Mouse (Mus musculus): Measurements from ENCODE around the gene Copb1. TPM values are rescaled to one million over a fixed set of nuclear protein-coding genes. Genes with fewer than 3 reads are reported as not detected.
A peak's percentile ranks its signal among the peaks of the same experiment; 100 is the strongest.

Gene Copb1
- polyA plus RNA-seq, 1 experiment from 2014 or later: 49.5 TPM

DNA sequence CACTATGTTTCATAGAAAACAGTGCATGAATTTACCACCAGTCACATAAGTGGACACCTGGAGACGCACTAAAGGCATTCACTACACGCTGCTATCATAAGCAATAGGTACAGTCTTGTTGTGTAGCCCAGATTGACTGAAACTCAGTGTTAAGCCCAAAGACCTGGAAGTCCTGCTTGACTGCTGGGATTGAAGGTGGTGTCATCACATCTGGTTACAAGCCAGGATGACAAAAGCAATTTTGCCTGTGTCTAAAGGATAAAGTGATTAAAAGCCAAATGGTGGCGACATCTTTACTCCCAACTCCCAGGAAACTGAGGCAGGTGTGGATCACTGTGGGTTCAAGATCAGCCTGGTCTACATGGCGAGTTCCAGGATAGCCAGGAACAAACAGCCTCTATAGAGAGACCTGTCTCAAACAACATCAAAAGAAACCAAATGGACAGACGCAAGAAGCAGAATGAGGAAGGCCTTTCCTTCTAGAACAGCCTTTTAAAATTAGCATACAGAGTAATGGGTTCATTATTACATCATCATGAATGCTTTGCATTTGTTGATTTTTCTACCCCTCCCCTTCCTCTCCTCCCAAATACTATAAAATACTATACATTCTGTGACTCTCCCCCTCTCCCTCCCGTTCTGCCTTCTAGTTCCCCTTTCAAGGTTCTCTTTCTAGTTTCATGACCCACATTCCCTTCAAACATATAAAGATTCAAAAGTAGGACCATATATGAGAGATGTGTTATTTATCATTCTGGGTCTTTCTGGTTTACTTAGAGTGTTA is 61.0 kb downstream of the Copb1 start:
- H3K4me3 ChIP-seq (ENCODE audit: low read depth, low read length): no peak overlapping the region
- no peak overlapping the region for H3K27ac ChIP-seq (ENCODE audit: low read length)
- no peak overlapping the region for H3K9ac ChIP-seq (ENCODE audit: low read depth, low read length)
- no peaks in the 10 kb centered on the region for H3K4me1 ChIP-seq (ENCODE audit: control insufficient read depth, low read depth, low read length)
- H3K36me3 ChIP-seq (ENCODE audit: control insufficient read depth, insufficient read depth): no peaks in the 10 kb centered on the region
- WGBS (ENCODE audit: insufficient replicate concordance): 53% methylated on average over 6 of the region's 6 CpGs
- H3K4me2 ChIP-seq (ENCODE audit: low read depth, low read length): no peak overlapping the region
- no peaks in the 10 kb centered on the region for H3K27me3 ChIP-seq (ENCODE audit: control insufficient read depth, insufficient read depth, low read depth, low read length)
- no peak for ATAC-seq (ENCODE audit: low read depth)
- H3K9me3 ChIP-seq (replicated peaks; ENCODE audit: control insufficient read depth, low read length): no peaks in the 10 kb centered on the region

DNA sequence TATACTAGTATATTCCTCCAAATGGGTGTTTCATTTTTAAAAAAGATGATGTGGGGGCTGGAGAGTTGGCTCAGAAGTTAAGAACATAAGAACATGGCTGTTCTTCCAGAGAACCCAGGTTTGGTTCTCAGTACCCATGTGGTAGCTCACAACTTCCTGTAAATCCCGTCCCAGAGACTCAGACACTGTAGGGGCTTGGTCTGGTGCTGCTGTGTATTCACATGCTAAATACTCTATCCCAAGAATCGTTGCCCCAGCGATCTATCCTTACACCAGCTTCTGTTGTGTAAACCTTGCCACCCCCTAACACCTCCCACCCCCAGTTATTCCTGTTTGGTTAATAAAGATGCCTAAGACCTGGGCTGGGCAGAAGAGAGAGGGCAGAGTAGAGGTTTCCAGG is 61.9 kb downstream of the Copb1 start:
- no peaks in the 10 kb centered on the region for H3K4me1 ChIP-seq (ENCODE audit: control insufficient read depth, low read depth, low read length)
- no peaks in the 10 kb centered on the region for H3K9me3 ChIP-seq (replicated peaks; ENCODE audit: control insufficient read depth, low read length)
- H3K4me3 ChIP-seq (ENCODE audit: low read depth, low read length): no peak overlapping the region
- no peak overlapping the region for H3K4me2 ChIP-seq (ENCODE audit: low read depth, low read length)
- no peak overlapping the region for H3K9ac ChIP-seq (ENCODE audit: low read depth, low read length)
- ATAC-seq (ENCODE audit: low read depth): no peak
- H3K27ac ChIP-seq (ENCODE audit: low read length): no peak overlapping the region
- no peaks in the 10 kb centered on the region for H3K27me3 ChIP-seq (ENCODE audit: control insufficient read depth, insufficient read depth, low read depth, low read length)
- WGBS (ENCODE audit: insufficient replicate concordance): 47% methylated on average over 3 of the region's 3 CpGs
- no peaks in the 10 kb centered on the region for H3K36me3 ChIP-seq (ENCODE audit: control insufficient read depth, insufficient read depth)

DNA sequence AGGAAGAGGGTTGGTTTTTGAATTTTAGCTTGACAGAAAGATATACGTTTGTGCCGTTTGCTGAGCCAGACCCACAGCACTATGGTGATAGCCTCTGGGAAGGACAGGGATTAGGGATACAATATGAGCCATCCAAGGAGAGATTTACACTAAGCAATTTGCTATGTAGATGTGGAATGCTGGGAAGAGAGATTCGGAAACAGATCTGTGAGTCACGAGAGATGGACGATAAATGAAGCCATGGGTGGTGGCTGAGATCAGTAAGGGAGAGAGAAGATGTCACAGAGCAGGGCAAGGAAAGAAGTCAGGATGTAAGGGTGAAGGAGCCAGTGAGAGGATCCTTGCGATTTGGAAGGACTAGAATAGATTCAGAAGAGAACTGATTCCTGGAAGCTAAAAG is 71.1 kb downstream of the Copb1 start:
- Histone ChIP-seq H3K9ac (ENCODE audit: low read depth, low read length) (no peak overlapping the region), H3K27me3 (ENCODE audit: control insufficient read depth, insufficient read depth, low read depth, low read length) (no peaks in the 10 kb centered on the region), H3K4me2 (ENCODE audit: low read depth, low read length) (no peak overlapping the region), H3K36me3 (ENCODE audit: control insufficient read depth, insufficient read depth) (no peaks in the 10 kb centered on the region), H3K27ac (ENCODE audit: low read length) (no peak overlapping the region), H3K4me3 (ENCODE audit: low read depth, low read length) (no peak overlapping the region), H3K4me1 (ENCODE audit: control insufficient read depth, low read depth, low read length) (no peaks in the 10 kb centered on the region; the same call in 1 of the 2 replicates), H3K9me3 (replicated peaks; ENCODE audit: control insufficient read depth, low read length) (no peaks in the 10 kb centered on the region)
- ATAC-seq (ENCODE audit: low read depth): no peak
- WGBS (ENCODE audit: insufficient replicate concordance): 58% methylated on average over 6 of the region's 6 CpGs

DNA sequence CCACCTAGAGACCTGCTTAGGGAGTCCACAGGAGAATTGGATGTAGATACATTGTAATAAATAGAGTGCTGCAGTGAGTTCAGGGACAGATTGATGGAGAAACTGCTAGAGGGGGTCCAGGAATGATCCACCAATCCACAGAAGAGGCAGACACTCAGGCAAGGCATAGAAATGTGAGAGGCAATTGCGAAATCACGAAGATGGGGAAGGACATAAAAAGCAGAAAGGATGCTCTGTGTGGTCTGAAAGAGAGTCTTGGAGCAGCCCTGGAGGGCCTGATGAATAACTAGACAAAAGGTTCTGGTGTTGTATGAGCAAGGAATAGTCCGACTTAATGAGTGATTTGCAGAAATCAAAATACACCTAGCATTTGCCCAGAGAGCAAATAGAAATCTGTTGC is 71.8 kb downstream of the Copb1 start:
- no peak for ATAC-seq (ENCODE audit: low read depth)
- Histone ChIP-seq H3K4me1 (ENCODE audit: control insufficient read depth, low read depth, low read length) (no peaks in the 10 kb centered on the region; the same call in 1 of the 2 replicates), H3K4me3 (ENCODE audit: low read depth, low read length) (no peak overlapping the region), H3K27me3 (ENCODE audit: control insufficient read depth, insufficient read depth, low read depth, low read length) (no peaks in the 10 kb centered on the region), H3K9me3 (replicated peaks; ENCODE audit: control insufficient read depth, low read length) (no peaks in the 10 kb centered on the region), H3K27ac (ENCODE audit: low read length) (no peak overlapping the region), H3K9ac (ENCODE audit: low read depth, low read length) (no peak overlapping the region), H3K36me3 (ENCODE audit: control insufficient read depth, insufficient read depth) (no peaks in the 10 kb centered on the region), H3K4me2 (ENCODE audit: low read depth, low read length) (no peak overlapping the region)
- 69% methylated on average over 3 of the region's 3 CpGs for WGBS (ENCODE audit: insufficient replicate concordance)

DNA sequence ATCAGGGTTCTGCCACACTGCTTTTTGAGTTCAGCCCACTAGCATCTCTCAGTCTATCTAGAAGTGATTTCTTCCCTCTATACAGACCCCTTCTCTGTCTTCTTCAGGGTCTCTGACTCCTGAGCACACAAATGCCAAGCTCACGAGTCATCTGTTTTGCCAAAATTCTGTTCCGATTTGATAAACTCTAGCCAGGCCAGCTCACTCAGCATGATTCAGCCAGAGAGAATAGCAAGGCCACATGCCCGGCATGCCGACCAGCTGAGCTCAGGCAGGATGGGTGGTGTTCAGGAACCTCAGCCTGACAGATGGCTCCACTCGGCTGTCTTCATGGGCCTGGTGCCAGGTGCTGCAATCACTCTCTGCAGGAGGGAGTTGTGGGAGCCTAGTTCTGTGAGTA is 73.1 kb downstream of the Copb1 start:
- no peaks in the 10 kb centered on the region for H3K27me3 ChIP-seq (ENCODE audit: control insufficient read depth, insufficient read depth, low read depth, low read length)
- 35% methylated on average over 5 of the region's 5 CpGs for WGBS (ENCODE audit: insufficient replicate concordance)
- ATAC-seq (ENCODE audit: low read depth): no peak
- H3K9me3 ChIP-seq (replicated peaks; ENCODE audit: control insufficient read depth, low read length): no peaks in the 10 kb centered on the region
- H3K27ac ChIP-seq (ENCODE audit: low read length): no peak overlapping the region
- no peak overlapping the region for H3K9ac ChIP-seq (ENCODE audit: low read depth, low read length)
- no peaks in the 10 kb centered on the region; the same call in 1 of the 2 replicates for H3K4me1 ChIP-seq (ENCODE audit: control insufficient read depth, low read depth, low read length)
- H3K36me3 ChIP-seq (ENCODE audit: control insufficient read depth, insufficient read depth): no peaks in the 10 kb centered on the region
- H3K4me3 ChIP-seq (ENCODE audit: low read depth, low read length): no peak overlapping the region
- H3K4me2 ChIP-seq (ENCODE audit: low read depth, low read length): no peak overlapping the region

DNA sequence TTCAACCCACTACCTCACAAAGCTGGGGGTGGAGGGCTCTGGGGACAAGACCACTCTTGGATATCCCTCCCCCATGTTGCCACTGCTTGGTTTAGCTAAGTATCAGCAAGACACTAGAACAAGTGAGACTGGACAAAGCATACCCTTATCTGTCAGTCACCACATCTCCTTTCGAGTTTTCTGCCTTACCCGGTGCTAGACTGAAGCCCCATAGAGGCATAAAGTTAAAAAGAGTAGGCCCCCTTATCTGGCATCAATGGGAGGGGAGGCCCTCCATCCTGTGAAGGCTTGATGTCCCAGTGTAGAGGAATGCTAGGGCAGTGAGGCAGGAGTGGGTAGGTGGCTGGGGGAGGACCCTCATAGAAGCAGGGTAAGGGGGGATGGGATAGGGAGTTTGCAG is 77.9 kb downstream of the Copb1 start:
- no peak for ATAC-seq (ENCODE audit: low read depth)
- no peaks in the 10 kb centered on the region for H3K27me3 ChIP-seq (ENCODE audit: control insufficient read depth, insufficient read depth, low read depth, low read length)
- H3K4me3 ChIP-seq (ENCODE audit: low read depth, low read length): no peak overlapping the region
- H3K27ac ChIP-seq (ENCODE audit: low read length): no peak overlapping the region
- H3K9me3 ChIP-seq (replicated peaks; ENCODE audit: control insufficient read depth, low read length): no peaks in the 10 kb centered on the region
- no peaks in the 10 kb centered on the region; the same call in 1 of the 2 replicates for H3K4me1 ChIP-seq (ENCODE audit: control insufficient read depth, low read depth, low read length)
- 24% methylated on average over 2 of the region's 2 CpGs for WGBS (ENCODE audit: insufficient replicate concordance)
- H3K4me2 ChIP-seq (ENCODE audit: low read depth, low read length): no peak overlapping the region
- no peaks in the 10 kb centered on the region for H3K36me3 ChIP-seq (ENCODE audit: control insufficient read depth, insufficient read depth)
- no peak overlapping the region for H3K9ac ChIP-seq (ENCODE audit: low read depth, low read length)

DNA sequence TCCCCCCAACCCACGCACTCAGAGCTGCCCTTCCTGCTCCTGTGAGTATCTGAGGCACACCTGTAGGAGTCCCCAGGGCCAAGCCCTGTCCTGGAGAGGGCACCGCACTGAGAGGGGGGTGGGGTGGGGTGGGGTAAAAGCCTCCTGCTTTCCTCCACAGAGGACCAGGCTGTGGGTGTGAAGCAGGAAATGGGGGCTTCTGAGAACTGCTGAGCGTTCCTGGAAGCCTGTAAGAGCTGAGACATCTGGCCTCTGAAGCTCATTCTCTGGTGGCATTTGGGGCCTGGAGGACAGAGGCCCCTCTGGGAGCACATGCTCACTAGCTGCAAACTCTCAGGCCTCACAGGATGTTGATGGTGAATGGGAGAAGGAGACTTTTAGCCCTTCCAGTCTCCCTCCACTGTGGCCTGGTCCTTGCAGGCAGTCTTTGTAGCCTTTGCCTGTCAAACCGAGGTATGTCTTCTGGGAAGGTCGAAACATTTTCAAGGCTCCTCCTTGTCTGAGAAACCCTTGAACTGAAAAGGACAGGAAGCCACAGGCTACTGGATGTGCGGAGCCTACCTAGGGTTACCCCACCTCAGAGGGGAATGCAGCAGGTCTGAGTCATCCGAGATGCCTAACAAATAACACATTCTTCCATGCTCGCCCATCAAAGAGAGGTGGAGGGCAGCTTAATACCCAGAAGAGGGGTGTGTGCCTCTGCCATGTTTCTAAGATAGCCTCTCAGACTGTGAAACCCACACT is 83.0 kb downstream of the Copb1 start:
- H3K9ac ChIP-seq (ENCODE audit: low read depth, low read length): no peak overlapping the region
- no peak overlapping the region for H3K27ac ChIP-seq (ENCODE audit: low read length)
- no peaks in the 10 kb centered on the region for H3K27me3 ChIP-seq (ENCODE audit: control insufficient read depth, insufficient read depth, low read depth, low read length)
- H3K4me2 ChIP-seq (ENCODE audit: low read depth, low read length): no peak overlapping the region
- H3K36me3 ChIP-seq (ENCODE audit: control insufficient read depth, insufficient read depth): no peaks in the 10 kb centered on the region
- peak; percentile 32; the same call in 1 of the 2 replicates for ATAC-seq (ENCODE audit: low read depth)
- 45% methylated on average over 8 of the region's 8 CpGs for WGBS (ENCODE audit: insufficient replicate concordance)
- no peaks in the 10 kb centered on the region for H3K4me1 ChIP-seq (ENCODE audit: control insufficient read depth, low read depth, low read length)
- H3K4me3 ChIP-seq (ENCODE audit: low read depth, low read length): no peak overlapping the region
- H3K9me3 ChIP-seq (replicated peaks; ENCODE audit: control insufficient read depth, low read length): no peaks in the 10 kb centered on the region

DNA sequence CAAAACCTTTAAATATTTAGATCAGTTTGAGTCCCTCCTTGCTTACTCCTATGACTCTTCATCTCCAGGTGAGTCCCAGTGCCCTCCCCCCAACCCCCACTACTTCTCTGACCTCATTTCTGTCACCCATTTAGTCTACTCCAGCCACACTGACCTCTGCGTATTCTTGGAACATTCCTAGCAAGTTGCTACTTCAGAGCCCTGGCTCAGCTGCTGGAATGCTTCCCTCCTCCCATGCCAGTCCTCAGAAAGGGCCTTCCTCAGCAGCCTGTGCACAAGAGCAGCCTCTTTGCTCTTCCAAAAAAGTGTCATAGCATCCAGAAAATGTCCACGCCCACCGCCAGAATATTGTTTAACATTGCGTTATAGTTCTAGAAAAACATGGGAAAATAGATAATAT is 84.5 kb downstream of the Copb1 start:
- Histone ChIP-seq H3K4me2 (ENCODE audit: low read depth, low read length) (no peak overlapping the region), H3K36me3 (ENCODE audit: control insufficient read depth, insufficient read depth) (no peaks in the 10 kb centered on the region), H3K4me3 (ENCODE audit: low read depth, low read length) (no peak overlapping the region), H3K9ac (ENCODE audit: low read depth, low read length) (no peak overlapping the region), H3K27ac (ENCODE audit: low read length) (no peak overlapping the region), H3K4me1 (ENCODE audit: control insufficient read depth, low read depth, low read length) (no peaks in the 10 kb centered on the region), H3K9me3 (replicated peaks; ENCODE audit: control insufficient read depth, low read length) (no peaks in the 10 kb centered on the region), H3K27me3 (ENCODE audit: control insufficient read depth, insufficient read depth, low read depth, low read length) (no peaks in the 10 kb centered on the region)
- WGBS (ENCODE audit: insufficient replicate concordance): 78% methylated on average over 4 of the region's 4 CpGs
- no peak for ATAC-seq (ENCODE audit: low read depth)

DNA sequence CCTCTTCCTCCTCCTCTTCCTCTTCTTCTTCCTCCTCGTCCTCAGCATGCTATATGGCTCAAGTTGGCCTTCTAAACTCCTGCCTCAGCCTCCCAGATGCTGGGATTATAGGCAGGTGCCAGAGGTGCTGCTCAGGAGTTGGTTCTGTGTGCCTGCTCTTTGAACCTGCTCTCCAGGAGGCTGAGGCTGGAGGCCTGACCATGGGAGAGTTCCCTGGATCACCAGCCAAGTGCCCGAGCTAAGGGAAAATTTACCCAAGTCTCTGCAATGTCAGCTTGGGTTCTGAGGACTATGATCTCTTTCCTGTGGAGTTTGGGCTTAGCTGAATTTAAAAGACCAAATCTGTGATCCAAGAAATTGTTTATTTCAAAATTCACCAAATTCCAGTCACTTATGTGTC is 85.1 kb downstream of the Copb1 start:
- H3K27me3 ChIP-seq (ENCODE audit: control insufficient read depth, insufficient read depth, low read depth, low read length): no peaks in the 10 kb centered on the region
- no peaks in the 10 kb centered on the region for H3K36me3 ChIP-seq (ENCODE audit: control insufficient read depth, insufficient read depth)
- H3K4me3 ChIP-seq (ENCODE audit: low read depth, low read length): no peak overlapping the region
- no peak overlapping the region for H3K4me2 ChIP-seq (ENCODE audit: low read depth, low read length)
- H3K27ac ChIP-seq (ENCODE audit: low read length): no peak overlapping the region
- no peak overlapping the region for H3K9ac ChIP-seq (ENCODE audit: low read depth, low read length)
- no peaks in the 10 kb centered on the region for H3K4me1 ChIP-seq (ENCODE audit: control insufficient read depth, low read depth, low read length)
- H3K9me3 ChIP-seq (replicated peaks; ENCODE audit: control insufficient read depth, low read length): no peaks in the 10 kb centered on the region
- no peak for ATAC-seq (ENCODE audit: low read depth)
- WGBS (ENCODE audit: insufficient replicate concordance): 40% methylated on average over 2 of the region's 2 CpGs
